Comparison of ENCODE assay signal across 8 mouse cellular contexts in genomic region chr9:21221383-21221929, GRCm38 (mm10). TPM values are rescaled to one million over a fixed set of nuclear protein-coding genes. Genes with fewer than 3 reads are reported as not detected.
A peak's percentile ranks its signal among the peaks of the same experiment; 100 is the strongest.
DNase-seq lines count a peak whose midpoint lies in the region; ATAC-seq and TF ChIP-seq lines count a peak whose summit lies in the region.

No protein-coding gene starts in this region.

- DNase-seq in adrenal gland, adult 2 months: peak; percentile 29
- DNase-seq in adrenal gland, postnatal 25 days: no peak
- DNase-seq in CD8-positive naive resting alpha-beta T cell, adult 2 months (ENCODE audit: low read depth in 2 of 2, low spot score in 2 of 2): peak; percentile 47 to 67
- DNase-seq in embryo, embryonic 11 days: peak; percentile 85
- peak; percentile 79 for DNase-seq in liver, adult 2 months (ENCODE audit: extremely low read depth, low read depth, low spot score)
- no peak for DNase-seq in right cerebral cortex, postnatal 10 days (ENCODE audit: low spot score in 2 of 2)

- H3K36me3 ChIP-seq in liver, adult 2 months (ENCODE audit: control insufficient read depth, insufficient read depth, low read length): no peaks in the 10 kb centered on the region
- no peaks in the 10 kb centered on the region for H3K36me3 ChIP-seq in neural tube, embryonic 14.5 days (ENCODE audit: control insufficient read depth, insufficient read depth, low read length)

- H3K9me3 ChIP-seq in neural tube, embryonic 14.5 days (ENCODE audit: control insufficient read depth, low read length): no peaks in the 10 kb centered on the region

- H3K4me3 ChIP-seq in liver, adult 2 months (ENCODE audit: insufficient read depth, low read depth, low read length): no peak overlapping the region
- no peak overlapping the region for H3K4me3 ChIP-seq in neural tube, embryonic 14.5 days (ENCODE audit: low read depth, low read length)

- 26% methylated on average over 7 of the region's 7 CpGs for WGBS in liver, adult 2 months
- 19% methylated on average over 7 of the region's 7 CpGs for WGBS in neural tube, embryonic 14.5 days

- H3K79me2 ChIP-seq in liver, adult 2 months (ENCODE audit: control insufficient read depth, insufficient read depth, low read length): no peaks in the 10 kb centered on the region

- ATAC-seq in hematopoietic stem cell, adult 5-6 weeks (replicated peaks in 1 of 2; ENCODE audit: insufficient read depth in 1 of 2, low FRiP score in 2 of 2, low TSS enrichment in 1 of 2, low read depth in 1 of 2, poor library complexity in 2 of 2, severe bottlenecking in 2 of 2): peak; percentile 62 to 65
- peak; percentile 26; the same call in 1 of the 2 replicates for ATAC-seq in neural tube, embryonic 14.5 days (ENCODE audit: low read depth)

- peaks cover 6% of the 10 kb centered on the region; the same call in 1 of the 2 replicates for H3K4me1 ChIP-seq in liver, adult 2 months (ENCODE audit: control insufficient read depth, insufficient read depth, low read length)
- peaks cover 6% of the 10 kb centered on the region; the same call in 1 of the 2 replicates for H3K4me1 ChIP-seq in neural tube, embryonic 14.5 days (ENCODE audit: control insufficient read depth, insufficient read depth, low read length)

- TF ChIP-seq CTCF in liver, adult 2 months (IDR thresholded peaks at IDR 0.05; ENCODE audit: low read depth, low read length): peak; percentile 48

- no peak overlapping the region for H3K4me2 ChIP-seq in neural tube, embryonic 14.5 days (ENCODE audit: low read depth, low read length)

- no peaks in the 10 kb centered on the region for H3K27me3 ChIP-seq in liver, adult 2 months (ENCODE audit: control insufficient read depth, insufficient read depth, low read length)
- H3K27me3 ChIP-seq in neural tube, embryonic 14.5 days (ENCODE audit: control insufficient read depth, insufficient read depth, low read length): no peaks in the 10 kb centered on the region

- no peak overlapping the region for H3K27ac ChIP-seq in liver, adult 2 months (replicated peaks; ENCODE audit: insufficient read depth, low read depth, low read length)
- H3K27ac ChIP-seq in neural tube, embryonic 14.5 days (ENCODE audit: low read depth, low read length): no peak overlapping the region

- TF ChIP-seq POLR2A in liver, adult 2 months (IDR thresholded peaks at IDR 0.05; ENCODE audit: extremely low read depth, insufficient read depth, low read length): no peak

- H3K9ac ChIP-seq in liver, adult 2 months (ENCODE audit: low read depth, low read length): no peak overlapping the region
- no peak overlapping the region for H3K9ac ChIP-seq in neural tube, embryonic 14.5 days (replicated peaks; ENCODE audit: low read depth, low read length)

RNA-seq across cellular contexts. Expression of gene Keap1, which starts 17.7 kb away (rescaled TPM):
- 10 to 100 TPM; 36.6 to 56.5 TPM for total RNA-seq in adrenal gland, adult 2 months (2021)
- 132 and 142 TPM in 2 replicates for polyA plus RNA-seq in adrenal gland, adult 2 months (2012; rRNA removed)
- total RNA-seq in adrenal gland, postnatal 25 days (2021): 50.8 and 51.5 TPM in 2 replicates
- total RNA-seq in hematopoietic stem cell, adult 5-6 weeks (2017): 37.4 and 39.0 TPM in 2 replicates
- 29.5 and 37.3 TPM in 2 replicates for total RNA-seq in liver, adult 2 months (2014; rRNA removed)
- polyA plus RNA-seq in liver, adult 2 months (2012; rRNA removed): 69.1 and 76.4 TPM in 2 replicates
- polyA plus RNA-seq in neural tube, embryonic 14.5 days (2014; fragmentation: Nextera tagmentation; extraction: Ambion mirVana): 34.2 and 43.6 TPM in 2 replicates

RNA-seq across cellular contexts. Expression of gene S1pr5, which starts 26.8 kb away (rescaled TPM):
- total RNA-seq in adrenal gland, adult 2 months (2021): 1 to 10 TPM in 1 of 2 experiments, under 1 TPM in 1; 0.66 to 1.9 TPM
- polyA plus RNA-seq in adrenal gland, adult 2 months (2012; rRNA removed): 1.2 and 1.4 TPM in 2 replicates
- total RNA-seq in adrenal gland, postnatal 25 days (2021): 0.88 and 1.3 TPM in 2 replicates
- total RNA-seq in hematopoietic stem cell, adult 5-6 weeks (2017): 0.25 and 0.50 TPM in 2 replicates
- 3.3 and 4.1 TPM in 2 replicates for total RNA-seq in liver, adult 2 months (2014; rRNA removed)
- 5.3 and 9.9 TPM in 2 replicates for polyA plus RNA-seq in liver, adult 2 months (2012; rRNA removed)
- 4.2 and 5.0 TPM in 2 replicates for polyA plus RNA-seq in neural tube, embryonic 14.5 days (2014; fragmentation: Nextera tagmentation; extraction: Ambion mirVana)

RNA-seq across cellular contexts. Expression of gene Atg4d, which starts 43.6 kb away (rescaled TPM):
- total RNA-seq in adrenal gland, adult 2 months (2021): 10 to 100 TPM; 25.9 to 47.0 TPM
- 36.2 and 42.9 TPM in 2 replicates for polyA plus RNA-seq in adrenal gland, adult 2 months (2012; rRNA removed)
- total RNA-seq in adrenal gland, postnatal 25 days (2021): 37.5 and 42.2 TPM in 2 replicates
- 5.6 and 14.1 TPM in 2 replicates for total RNA-seq in hematopoietic stem cell, adult 5-6 weeks (2017)
- total RNA-seq in liver, adult 2 months (2014; rRNA removed): 22.3 and 27.3 TPM in 2 replicates
- polyA plus RNA-seq in liver, adult 2 months (2012; rRNA removed): 42.2 and 45.8 TPM in 2 replicates
- 50.4 and 50.5 TPM in 2 replicates for polyA plus RNA-seq in neural tube, embryonic 14.5 days (2014; fragmentation: Nextera tagmentation; extraction: Ambion mirVana)

RNA-seq across cellular contexts. Expression of gene Pde4a, which starts 55.9 kb away (rescaled TPM):
- 10 to 100 TPM in 1 of 2 experiments, 1 to 10 TPM in 1; 8.8 to 17.7 TPM for total RNA-seq in adrenal gland, adult 2 months (2021)
- 13.2 and 15.6 TPM in 2 replicates for polyA plus RNA-seq in adrenal gland, adult 2 months (2012; rRNA removed)
- 12.9 and 13.1 TPM in 2 replicates for total RNA-seq in adrenal gland, postnatal 25 days (2021)
- 2.7 and 4.8 TPM in 2 replicates for total RNA-seq in hematopoietic stem cell, adult 5-6 weeks (2017)
- 1.0 and 1.5 TPM in 2 replicates for total RNA-seq in liver, adult 2 months (2014; rRNA removed)
- 1.9 and 3.5 TPM in 2 replicates for polyA plus RNA-seq in liver, adult 2 months (2012; rRNA removed)
- 27.5 and 35.3 TPM in 2 replicates for polyA plus RNA-seq in neural tube, embryonic 14.5 days (2014; fragmentation: Nextera tagmentation; extraction: Ambion mirVana)

Comparison
In these comparisons a context has a peak if more than half of its experiments do, and no peak if none do; other contexts are left out.
1. DNase-seq: peak in adrenal gland, adult 2 months (single experiment), CD8-positive naive resting alpha-beta T cell, adult 2 months (2 of 2), embryo, embryonic 11 days (single experiment) and liver, adult 2 months (single experiment); none in adrenal gland, postnatal 25 days (single experiment) and right cerebral cortex, postnatal 10 days (0 of 2).